Mouse (Mus musculus): ENCODE results near the gene Gm12790. TPM values are rescaled to one million over a fixed set of nuclear protein-coding genes. Genes with fewer than 3 reads are reported as not detected.
"Not testable (repeated sequence)": the region's sequence is repeated elsewhere in the genome, so short reads cannot be mapped to it uniquely, and the experiment has no call there.

The Gm12790 gene
- not detected in 2 replicates for polyA plus RNA-seq (2012; rRNA removed)

DNA sequence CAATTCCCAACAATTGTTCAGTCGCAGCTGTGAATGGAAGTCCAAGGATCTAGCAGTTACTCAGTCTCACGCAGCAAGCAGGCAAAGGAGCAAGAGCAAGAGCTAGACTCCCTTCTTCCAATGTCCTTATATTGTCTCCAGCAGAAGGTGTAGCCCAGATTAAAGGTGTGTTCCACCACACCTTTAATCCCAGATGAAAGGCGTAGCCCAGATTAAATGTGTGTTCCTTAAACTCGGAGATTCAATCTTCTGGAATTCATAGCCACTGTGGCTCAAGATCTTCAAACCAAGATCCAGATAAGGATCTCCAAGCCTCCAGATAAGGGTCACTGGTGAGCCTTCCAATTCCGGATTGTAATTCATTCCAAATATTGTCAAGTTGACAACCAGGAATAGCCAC, at the start of gene Gm12790:
Gene Gm12790, minus strand, starts transcription at position 101 of the 400 bp plus-strand sequence.
- not testable (repeated sequence) for H3K4me1 ChIP-seq (ENCODE audit: control insufficient read depth, insufficient read depth, low read length); H3K4me3 ChIP-seq (replicated peaks; ENCODE audit: extremely low read depth, low read depth, low read length); DNase-seq
- 57% methylated on average over 1 of the region's 5 CpGs for WGBS

- TF ChIP-seq CTCF (IDR thresholded peaks at IDR 0.05; ENCODE audit: insufficient read depth, low read length) = no peak
- WGBS = 83% methylated on average over 6 of the region's 6 CpGs
- no peak for DNase-seq
- Histone ChIP-seq H3K4me3 (replicated peaks; ENCODE audit: extremely low read depth, low read depth, low read length) (no peak overlapping the region), H3K4me1 (ENCODE audit: control insufficient read depth, insufficient read depth, low read length) (no peaks in the 10 kb centered on the region)
Observed at GRCm38 (mm10) chr4:102026619-102027018, 45.8 kb upstream of the Gm12790 start.

DNA sequence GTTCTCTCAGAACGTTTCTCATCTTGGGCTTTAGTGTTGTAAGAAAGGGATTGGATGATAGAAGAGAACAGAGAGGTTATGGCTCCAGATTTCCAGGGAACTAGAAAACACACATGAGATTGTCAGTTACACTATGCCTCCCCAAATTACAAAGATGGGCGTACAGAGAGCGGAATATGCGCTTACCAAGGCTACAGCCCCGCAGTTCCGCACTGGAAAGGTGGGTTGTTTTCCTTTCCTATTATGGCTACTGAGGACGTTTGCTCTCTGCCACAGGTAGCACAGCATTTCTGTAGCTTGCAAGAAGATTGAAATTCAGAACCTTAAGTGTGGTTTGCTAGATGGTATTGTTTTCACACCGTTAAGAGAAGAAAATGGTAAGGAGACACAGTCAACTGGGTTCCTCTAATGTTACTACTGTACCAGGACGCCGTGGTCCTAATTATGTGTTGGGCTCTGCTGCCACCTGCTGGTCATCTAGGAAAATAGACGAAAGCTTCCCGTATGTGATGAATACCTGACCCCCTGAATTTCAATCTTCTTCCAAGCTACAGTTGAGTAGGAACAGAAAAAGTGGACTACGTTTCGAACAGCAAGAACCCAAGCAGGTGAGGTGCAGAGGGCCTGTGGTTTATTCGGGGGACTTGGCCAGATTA, 17.5 kb upstream of the Gm12790 start:
- peak; percentile 64 for TF ChIP-seq CTCF (IDR thresholded peaks at IDR 0.05; ENCODE audit: insufficient read depth, low read length)
- TF ChIP-seq POLR2A (IDR thresholded peaks at IDR 0.05; ENCODE audit: borderline replicate concordance, extremely low read depth, low read depth, low read length) = no peak
- DNase-seq = peak; percentile 58
- no peaks in the 10 kb centered on the region for H3K4me1 ChIP-seq (ENCODE audit: control insufficient read depth, insufficient read depth, low read length)
- 33% methylated on average over 15 of the region's 15 CpGs for WGBS
- H3K4me3 ChIP-seq (replicated peaks; ENCODE audit: extremely low read depth, low read depth, low read length) = no peak overlapping the region

- no peak for DNase-seq
- no peak for TF ChIP-seq POLR2A (IDR thresholded peaks at IDR 0.05; ENCODE audit: borderline replicate concordance, extremely low read depth, low read depth, low read length)
- TF ChIP-seq CTCF (IDR thresholded peaks at IDR 0.05; ENCODE audit: insufficient read depth, low read length) = no peak
- Histone ChIP-seq H3K4me1 (ENCODE audit: control insufficient read depth, insufficient read depth, low read length) (no peaks in the 10 kb centered on the region), H3K4me3 (replicated peaks; ENCODE audit: extremely low read depth, low read depth, low read length) (no peak overlapping the region)
- 86% methylated on average over 5 of the region's 5 CpGs for WGBS
Observed at GRCm38 (mm10) chr4:101997426-101997825, 16.6 kb upstream of the Gm12790 start.

- not testable (repeated sequence) for H3K4me1 ChIP-seq (ENCODE audit: control insufficient read depth, insufficient read depth, low read length); DNase-seq; H3K4me3 ChIP-seq (replicated peaks; ENCODE audit: extremely low read depth, low read depth, low read length)
- 82% methylated on average over 2 of the region's 2 CpGs for WGBS
Observed at GRCm38 (mm10) chr4:101986326-101986725, 5.5 kb upstream of the Gm12790 start, which contains the start of gene Gm12789. Gene Gm12789, plus strand, starts transcription at chr4:101986626.

DNA sequence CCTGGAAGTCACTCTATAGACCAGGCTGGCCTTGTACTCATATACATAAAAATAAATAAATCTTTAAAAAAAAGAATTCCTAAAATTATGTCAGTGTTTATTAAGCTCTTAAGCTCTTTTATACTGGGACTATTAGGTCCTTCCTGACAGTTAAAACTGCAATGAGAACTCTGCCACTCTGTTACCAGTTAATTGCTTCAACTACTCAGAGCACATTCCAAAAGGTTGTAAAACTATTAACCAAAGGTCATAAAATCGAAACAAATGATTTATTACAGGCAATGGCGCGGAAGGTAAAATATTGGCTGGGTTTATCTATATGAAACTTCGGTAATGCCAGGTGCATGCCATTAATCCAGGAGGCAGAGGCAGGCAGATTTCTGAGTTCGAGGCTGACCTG, 4.8 kb upstream of the Gm12790 start:
- DNase-seq = no peak
- TF ChIP-seq POLR2A (IDR thresholded peaks at IDR 0.05; ENCODE audit: borderline replicate concordance, extremely low read depth, low read depth, low read length) (no peak), CTCF (IDR thresholded peaks at IDR 0.05; ENCODE audit: insufficient read depth, low read length) (no peak)
- Histone ChIP-seq H3K4me1 (ENCODE audit: control insufficient read depth, insufficient read depth, low read length) (no peaks in the 10 kb centered on the region), H3K4me3 (replicated peaks; ENCODE audit: extremely low read depth, low read depth, low read length) (no peak overlapping the region)
- 88% methylated on average over 5 of the region's 5 CpGs for WGBS

DNA sequence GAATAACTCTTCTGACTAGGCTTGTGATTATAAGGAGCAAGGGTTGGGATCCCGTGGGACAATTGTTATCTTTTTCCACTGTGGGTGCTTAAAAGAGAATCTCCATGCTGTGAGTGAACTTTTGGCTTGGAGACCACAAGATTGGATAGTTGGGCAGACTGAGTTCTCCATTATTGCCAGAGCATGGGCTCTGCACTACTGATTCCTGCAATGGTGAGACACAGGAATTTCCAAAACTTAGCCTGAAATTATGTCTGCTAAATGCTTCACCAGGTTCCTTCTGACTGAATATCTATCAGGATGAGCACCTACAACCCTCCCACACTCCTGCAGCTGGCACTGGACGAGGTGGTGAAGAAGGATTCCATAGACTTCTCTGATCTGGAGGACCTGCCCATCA, 40.7 kb downstream of the Gm12790 start, which contains the start of gene Gm12794:
Gene Gm12794, plus strand, starts transcription at position 301 of the 400 bp plus-strand sequence.
- H3K4me1 ChIP-seq (ENCODE audit: control insufficient read depth, insufficient read depth, low read length); H3K4me3 ChIP-seq (replicated peaks; ENCODE audit: extremely low read depth, low read depth, low read length); DNase-seq: not testable (repeated sequence)
- WGBS = 69% methylated on average over 2 of the region's 2 CpGs

Other genes starting within 250 kb of the Gm12790 start
- gene B020004J07Rik, start 137.0 kb downstream of the Gm12790 start, polyA plus RNA-seq (2012; rRNA removed) = not detected in 2 replicates
- gene C130073F10Rik, start 87.3 kb downstream of the Gm12790 start, polyA plus RNA-seq (2012; rRNA removed) = not detected in 2 replicates
- gene Gm12800, start 71.9 kb downstream of the Gm12790 start, polyA plus RNA-seq (2012; rRNA removed) = not detected in 2 replicates
- gene Gm12794, start 40.6 kb downstream of the Gm12790 start, polyA plus RNA-seq (2012; rRNA removed) = not detected in 2 replicates
- gene Gm12789, start 5.6 kb upstream of the Gm12790 start, polyA plus RNA-seq (2012; rRNA removed) = not detected in 2 replicates
- 19.9 and 23.1 TPM in 2 replicates for gene Pde4b, start 106.5 kb upstream of the Gm12790 start, polyA plus RNA-seq (2012; rRNA removed)